Mouse (Mus musculus): ENCODE data around the gene Gm28042. TPM values are rescaled to one million over a fixed set of nuclear protein-coding genes. Genes with fewer than 3 reads are reported as not detected.
A peak's percentile ranks its signal among the peaks of the same experiment; 100 is the strongest.

Gene Gm28042
- polyA plus RNA-seq, 1 experiment = 5.3 TPM

DNA sequence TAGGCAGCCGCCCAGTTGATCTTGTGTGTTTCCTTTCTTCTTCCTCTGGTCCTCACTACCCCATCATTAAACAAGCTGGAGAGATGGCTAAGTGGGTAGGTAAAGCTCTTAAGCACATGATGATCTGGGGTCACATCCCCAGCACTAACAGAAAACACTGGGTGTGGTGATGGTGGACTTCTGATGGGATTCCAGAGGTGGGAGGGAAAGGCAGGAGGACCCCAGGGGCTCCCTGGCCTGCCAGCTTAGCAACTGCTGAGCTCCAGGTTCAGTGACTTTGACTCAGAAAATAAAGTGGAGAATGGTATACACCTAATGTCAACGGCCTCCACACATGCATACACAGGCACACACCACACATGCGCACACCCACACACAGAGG is 648 bp downstream of the Gm28042 start:
- TF ChIP-seq POLR2A (IDR thresholded peaks at IDR 0.05; ENCODE audit: low read depth, low read length) (no peak), CTCF (IDR thresholded peaks at IDR 0.05; ENCODE audit: extremely low read depth, insufficient read depth, insufficient read length, insufficient replicate concordance) (no peak)
- Histone ChIP-seq H3K27me3 (ENCODE audit: control insufficient read depth, insufficient read depth, low read length) (no peaks in the 10 kb centered on the region), H3K27ac (ENCODE audit: insufficient read depth, low read length) (peak overlapping the region; percentile 90), H3K4me3 (ENCODE audit: extremely low read depth, insufficient read depth, insufficient read length) (peak overlapping the region; percentile 91), H3K36me3 (ENCODE audit: control insufficient read depth, insufficient read depth, low read length) (peaks cover 4% of the 10 kb centered on the region), H3K4me1 (ENCODE audit: control insufficient read depth, insufficient read depth, insufficient read length) (peaks cover 10% of the 10 kb centered on the region)
- DNase-seq (ENCODE audit: low read depth in 1 of 2, low spot score in 2 of 2) = no peak
- WGBS = 54% methylated on average over 3 of the region's 3 CpGs

DNA sequence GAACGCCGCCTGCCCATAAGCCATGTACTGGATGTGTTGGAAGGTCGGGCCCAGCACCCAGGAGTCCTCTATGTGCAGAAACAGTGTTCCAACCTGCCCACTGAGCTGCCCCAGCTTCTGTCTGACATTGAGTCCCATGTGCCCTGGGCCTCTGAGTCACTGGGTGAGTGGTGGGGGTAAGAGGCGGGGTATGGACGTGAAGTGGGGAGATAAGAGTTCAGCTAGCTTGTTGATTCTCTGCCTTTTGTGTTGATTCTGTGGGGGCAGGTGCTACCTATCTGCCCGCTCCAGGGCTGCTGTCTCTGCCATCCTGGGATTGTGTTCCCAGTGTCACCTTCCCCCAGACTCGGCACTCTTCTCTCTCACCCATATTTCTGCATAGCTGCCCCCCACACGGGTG is 3.1 kb downstream of the Gm28042 start:
- Histone ChIP-seq H3K36me3 (ENCODE audit: control insufficient read depth, insufficient read depth, low read length) (peaks cover 4% of the 10 kb centered on the region), H3K4me1 (ENCODE audit: control insufficient read depth, insufficient read depth, insufficient read length) (peaks cover 10% of the 10 kb centered on the region), H3K27me3 (ENCODE audit: control insufficient read depth, insufficient read depth, low read length) (no peaks in the 10 kb centered on the region), H3K4me3 (ENCODE audit: extremely low read depth, insufficient read depth, insufficient read length) (no peak overlapping the region), H3K27ac (ENCODE audit: insufficient read depth, low read length) (no peak overlapping the region)
- TF ChIP-seq POLR2A (IDR thresholded peaks at IDR 0.05; ENCODE audit: low read depth, low read length) = no peak
- TF ChIP-seq CTCF (IDR thresholded peaks at IDR 0.05; ENCODE audit: extremely low read depth, insufficient read depth, insufficient read length, insufficient replicate concordance) = no peak
- no peak for DNase-seq (ENCODE audit: low read depth in 1 of 2, low spot score in 2 of 2)
- 90% methylated on average over 8 of the region's 8 CpGs for WGBS

DNA sequence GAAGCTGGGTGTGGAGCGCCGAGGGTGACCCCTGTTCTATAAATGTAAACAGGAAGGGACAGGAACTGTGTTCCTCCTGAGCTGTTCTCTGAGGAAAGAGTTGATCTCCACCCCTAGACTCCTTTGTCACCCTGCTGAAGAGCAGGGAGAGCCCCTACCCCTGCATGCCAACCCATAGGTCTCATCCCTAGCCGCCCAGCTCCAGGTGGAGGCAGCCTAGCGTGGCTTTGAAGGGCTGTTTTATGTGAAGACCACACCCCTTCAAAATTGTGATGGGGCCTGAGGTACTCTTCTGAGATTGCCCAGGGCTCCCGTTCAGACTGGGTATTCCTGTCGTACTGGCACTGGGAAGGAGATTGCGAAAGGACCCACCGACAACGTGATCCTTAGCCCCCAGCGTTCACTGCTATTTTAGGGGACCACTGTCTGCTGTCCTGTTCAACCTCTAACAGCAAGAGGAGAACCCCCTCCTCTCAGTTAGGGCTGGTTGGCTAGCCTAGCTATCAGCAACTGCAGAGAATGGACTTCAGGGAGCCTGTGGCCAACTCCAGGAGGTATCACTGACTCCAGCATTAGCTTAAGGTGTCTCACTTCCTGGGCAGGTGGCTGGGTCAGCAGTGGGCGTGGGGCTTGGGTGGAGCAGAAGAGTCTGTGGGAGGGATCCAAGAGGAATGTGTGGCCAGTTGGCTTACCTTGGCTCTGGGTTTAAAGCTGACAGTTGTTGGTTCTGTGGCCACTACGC is 5.6 kb downstream of the Gm28042 start, which contains the start of gene Pla2g4b:
TSS of gene Pla2g4b (plus strand) at position 692 of the 742 bp plus-strand sequence.
- Histone ChIP-seq H3K27me3 (ENCODE audit: control insufficient read depth, insufficient read depth, low read length) (no peaks in the 10 kb centered on the region), H3K4me1 (ENCODE audit: control insufficient read depth, insufficient read depth, insufficient read length) (peaks cover 4% of the 10 kb centered on the region; the same call in 1 of the 2 replicates), H3K4me3 (ENCODE audit: extremely low read depth, insufficient read depth, insufficient read length) (no peak within 1 kb of the TSS), H3K27ac (ENCODE audit: insufficient read depth, low read length) (no peak within 1 kb of the TSS), H3K36me3 (ENCODE audit: control insufficient read depth, insufficient read depth, low read length) (peaks cover 8% of the 10 kb centered on the region)
- 90% methylated on average over 12 of the region's 12 CpGs for WGBS
- no peak for DNase-seq (ENCODE audit: low read depth in 1 of 2, low spot score in 2 of 2)
- no peak for TF ChIP-seq CTCF (IDR thresholded peaks at IDR 0.05; ENCODE audit: extremely low read depth, insufficient read depth, insufficient read length, insufficient replicate concordance)
- no peak for TF ChIP-seq POLR2A (IDR thresholded peaks at IDR 0.05; ENCODE audit: low read depth, low read length)

DNA sequence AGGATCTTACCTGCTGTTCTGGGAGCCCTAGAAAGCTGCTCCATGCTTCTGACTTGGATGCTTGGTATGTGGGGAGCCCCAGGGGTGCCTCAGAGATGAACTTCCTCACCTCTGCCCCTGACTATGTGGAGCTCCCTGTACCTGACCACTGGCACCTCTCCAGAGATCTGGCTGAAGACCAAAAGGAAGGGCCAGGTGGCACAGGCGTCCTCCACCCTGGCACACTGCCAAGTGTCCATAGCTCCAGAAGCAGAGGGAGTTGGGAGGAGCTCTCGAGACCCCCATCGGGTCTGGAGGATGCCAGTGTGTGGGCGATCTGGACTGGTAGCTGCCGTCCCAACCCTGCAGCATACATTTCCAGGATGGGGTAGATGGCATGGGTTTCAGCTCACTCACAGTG is 6.4 kb downstream of the Gm28042 start:
- Histone ChIP-seq H3K4me1 (ENCODE audit: control insufficient read depth, insufficient read depth, insufficient read length) (no peaks in the 10 kb centered on the region), H3K27me3 (ENCODE audit: control insufficient read depth, insufficient read depth, low read length) (no peaks in the 10 kb centered on the region), H3K36me3 (ENCODE audit: control insufficient read depth, insufficient read depth, low read length) (peaks cover 8% of the 10 kb centered on the region), H3K27ac (ENCODE audit: insufficient read depth, low read length) (no peak overlapping the region), H3K4me3 (ENCODE audit: extremely low read depth, insufficient read depth, insufficient read length) (no peak overlapping the region)
- WGBS = 92% methylated on average over 5 of the region's 5 CpGs
- no peak for DNase-seq (ENCODE audit: low read depth in 1 of 2, low spot score in 2 of 2)
- TF ChIP-seq CTCF (IDR thresholded peaks at IDR 0.05; ENCODE audit: extremely low read depth, insufficient read depth, insufficient read length, insufficient replicate concordance) (no peak), POLR2A (IDR thresholded peaks at IDR 0.05; ENCODE audit: low read depth, low read length) (no peak)

DNA sequence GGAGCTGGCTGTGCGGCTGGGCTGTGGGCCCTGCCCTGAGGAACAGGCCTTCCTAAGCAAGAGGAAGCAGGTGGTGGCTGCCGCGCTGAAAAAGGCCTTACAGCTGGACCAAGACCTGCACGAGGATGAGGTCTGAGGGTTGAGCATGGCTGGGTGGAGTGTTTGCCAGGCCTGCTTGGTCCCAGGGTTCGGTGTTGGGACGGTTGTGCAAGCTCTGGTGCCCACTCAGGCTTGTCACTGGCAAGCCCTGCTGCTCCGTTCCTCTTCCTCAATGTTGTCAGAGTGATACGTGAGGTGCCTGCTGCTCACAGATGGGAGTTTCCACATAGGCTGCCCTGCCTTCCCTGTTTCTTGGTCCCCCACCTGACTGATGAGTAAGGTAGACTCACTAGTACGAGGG is 10.5 kb downstream of the Gm28042 start:
- TF ChIP-seq CTCF (IDR thresholded peaks at IDR 0.05; ENCODE audit: extremely low read depth, insufficient read depth, insufficient read length, insufficient replicate concordance) (no peak), POLR2A (IDR thresholded peaks at IDR 0.05; ENCODE audit: low read depth, low read length) (no peak)
- H3K4me1 ChIP-seq (ENCODE audit: control insufficient read depth, insufficient read depth, insufficient read length) = no peaks in the 10 kb centered on the region
- DNase-seq (ENCODE audit: low read depth in 1 of 2, low spot score in 2 of 2) = no peak
- H3K27ac ChIP-seq (ENCODE audit: insufficient read depth, low read length) = no peak overlapping the region
- no peaks in the 10 kb centered on the region for H3K27me3 ChIP-seq (ENCODE audit: control insufficient read depth, insufficient read depth, low read length)
- WGBS = 40% methylated on average over 9 of the region's 9 CpGs
- no peak overlapping the region for H3K4me3 ChIP-seq (ENCODE audit: extremely low read depth, insufficient read depth, insufficient read length)
- H3K36me3 ChIP-seq (ENCODE audit: control insufficient read depth, insufficient read depth, low read length) = peaks cover 12% of the 10 kb centered on the region; the same call in 1 of the 2 replicates

DNA sequence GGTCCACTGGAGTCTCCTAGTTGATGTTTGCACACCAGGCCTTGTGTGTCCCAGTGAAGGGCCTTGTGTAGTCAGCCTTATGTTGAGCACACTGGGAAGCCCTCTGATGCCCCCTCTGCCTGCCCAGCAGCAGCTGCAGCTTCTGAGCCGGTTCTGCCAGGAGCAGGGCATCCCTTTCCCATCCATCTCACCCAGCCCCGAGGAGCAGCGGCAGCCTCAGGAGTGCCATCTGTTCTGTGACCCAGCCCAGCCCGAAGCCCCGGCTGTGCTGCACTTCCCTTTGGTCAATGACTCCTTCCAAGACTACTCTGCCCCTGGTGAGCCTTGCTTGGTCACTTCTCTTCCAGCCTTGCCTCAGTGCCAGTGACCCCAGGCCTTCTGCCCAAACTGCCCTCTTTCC is 13.7 kb downstream of the Gm28042 start:
- Histone ChIP-seq H3K27ac (ENCODE audit: insufficient read depth, low read length) (no peak overlapping the region), H3K27me3 (ENCODE audit: control insufficient read depth, insufficient read depth, low read length) (no peaks in the 10 kb centered on the region), H3K4me1 (ENCODE audit: control insufficient read depth, insufficient read depth, insufficient read length) (no peaks in the 10 kb centered on the region), H3K4me3 (ENCODE audit: extremely low read depth, insufficient read depth, insufficient read length) (no peak overlapping the region), H3K36me3 (ENCODE audit: control insufficient read depth, insufficient read depth, low read length) (peaks cover 10% of the 10 kb centered on the region; the same call in 1 of the 2 replicates)
- WGBS = 94% methylated on average over 5 of the region's 5 CpGs
- no peak for DNase-seq (ENCODE audit: low read depth in 1 of 2, low spot score in 2 of 2)
- no peak for TF ChIP-seq CTCF (IDR thresholded peaks at IDR 0.05; ENCODE audit: extremely low read depth, insufficient read depth, insufficient read length, insufficient replicate concordance)
- no peak for TF ChIP-seq POLR2A (IDR thresholded peaks at IDR 0.05; ENCODE audit: low read depth, low read length)

DNA sequence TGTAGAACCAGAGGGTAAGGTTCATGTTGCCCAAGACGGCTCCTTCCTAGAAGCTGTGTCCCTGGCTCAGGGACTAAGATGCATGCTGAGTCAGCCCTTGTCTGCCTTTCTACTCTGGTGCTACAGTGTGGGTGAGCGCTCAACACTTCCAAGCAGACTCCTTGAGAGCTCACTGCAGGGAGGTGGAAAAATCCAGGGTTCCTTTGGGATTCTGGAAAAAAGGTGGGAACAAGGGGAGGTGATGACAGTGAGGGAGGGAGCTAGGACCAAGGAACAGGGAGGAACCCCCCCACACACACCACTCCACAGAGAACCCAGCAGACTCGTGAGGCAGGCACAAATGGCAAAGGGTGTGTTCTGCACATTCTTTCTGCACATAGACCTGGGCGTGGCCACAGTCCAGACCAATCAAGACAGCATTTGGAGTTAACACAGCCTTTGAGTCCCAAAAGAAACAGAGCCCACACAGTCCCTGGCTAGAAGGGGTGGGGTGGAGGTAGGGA is 16.9 kb downstream of the Gm28042 start:
- H3K4me3 ChIP-seq (ENCODE audit: extremely low read depth, insufficient read depth, insufficient read length) = no peak overlapping the region
- no peak overlapping the region for H3K27ac ChIP-seq (ENCODE audit: insufficient read depth, low read length)
- no peaks in the 10 kb centered on the region for H3K4me1 ChIP-seq (ENCODE audit: control insufficient read depth, insufficient read depth, insufficient read length)
- no peaks in the 10 kb centered on the region for H3K27me3 ChIP-seq (ENCODE audit: control insufficient read depth, insufficient read depth, low read length)
- DNase-seq (ENCODE audit: low read depth in 1 of 2, low spot score in 2 of 2) = no peak
- WGBS = 76% methylated on average over 4 of the region's 4 CpGs
- H3K36me3 ChIP-seq (ENCODE audit: control insufficient read depth, insufficient read depth, low read length) = peaks cover 8% of the 10 kb centered on the region; the same call in 1 of the 2 replicates
- no peak for TF ChIP-seq CTCF (IDR thresholded peaks at IDR 0.05; ENCODE audit: extremely low read depth, insufficient read depth, insufficient read length, insufficient replicate concordance)
- TF ChIP-seq POLR2A (IDR thresholded peaks at IDR 0.05; ENCODE audit: low read depth, low read length) = no peak

All from spleen, adult 2 months (tissue).